Mouse (Mus musculus) thymus, adult 2 months (tissue): ENCODE results near the gene Hmga1.
A peak's percentile ranks its signal among the peaks of the same experiment; 100 is the strongest.

Experiments
- CTCF ChIP-seq: fragments of 200-500 bp; IDR thresholded peaks from 2 replicates; pipeline ENCODE4 v1.5.1; 2012; ENCODE audit warnings: mild to moderate bottlenecking, control low read depth, low read length, moderate library complexity, borderline replicate concordance; ENCODE audit not compliant: control insufficient read depth, poor library complexity, insufficient read depth; ENCODE audit errors: extremely low read depth
- POLR2A ChIP-seq: fragments of 200-500 bp; IDR thresholded peaks from 2 replicates; pipeline ENCODE4 v1.6.1; 2012; ENCODE audit warnings: mild to moderate bottlenecking, low read length, control low read depth, moderate library complexity; ENCODE audit not compliant: control insufficient read depth, poor library complexity, insufficient read depth; ENCODE audit errors: extremely low read depth

DNA sequence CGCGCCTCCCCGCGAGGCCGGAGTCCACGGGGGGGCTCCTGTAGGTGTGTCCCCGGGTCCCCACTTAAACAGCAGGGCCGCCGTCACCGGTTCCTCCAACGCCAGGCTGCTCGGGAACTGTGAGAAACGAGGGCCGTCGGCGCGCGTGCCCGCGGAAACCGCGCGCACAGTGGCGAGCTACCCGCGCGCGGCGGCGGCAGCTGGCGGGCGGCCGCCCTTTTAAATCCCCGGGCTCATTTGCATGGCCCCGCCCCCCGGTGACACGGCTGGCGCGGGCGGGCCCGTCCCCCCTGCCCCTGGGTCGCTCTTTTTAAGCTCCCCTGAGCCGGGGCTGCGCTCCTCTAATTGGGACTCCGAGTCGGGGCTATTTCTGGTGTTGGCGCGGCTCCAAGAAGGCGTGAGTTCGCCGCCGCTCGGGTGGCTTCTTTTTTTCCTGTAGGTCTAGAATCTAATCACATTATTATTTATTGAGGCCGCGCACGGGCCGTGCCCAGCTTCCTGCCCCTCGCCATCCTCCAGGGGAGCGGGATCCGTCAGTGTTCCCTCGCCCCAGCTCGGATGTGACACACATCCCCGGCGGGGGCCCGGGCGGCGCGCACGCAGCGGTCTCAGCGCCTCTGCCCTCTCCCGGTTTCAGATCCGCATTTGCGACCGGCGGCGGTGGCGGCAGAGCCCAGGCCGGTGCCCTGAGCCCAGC, at the start of gene Hmga1:
- TF ChIP-seq CTCF (no peak), POLR2A (peak; percentile 100)
